Mouse (Mus musculus) ES-Bruce4 (cell line): ENCODE measurements around the gene Fastkd5.

Source experiments
- CTCF ChIP-seq: IDR thresholded peaks from one replicate; pipeline ENCODE4 v1.8.1; 2011; ENCODE audit warnings: low read depth, low read length
- EP300 ChIP-seq: IDR thresholded peaks from 2 replicates; pipeline ENCODE4 v1.6.1; 2011; ENCODE audit warnings: low read depth, low read length; ENCODE audit not compliant: insufficient read depth

GRCm38 (mm10) chr2:130598399-130598798, 31.4 kb downstream of the Fastkd5 start:
- TF ChIP-seq EP300 (no peak), CTCF (no peak)
